Mouse (Mus musculus) intestine, postnatal 0 days (tissue): ENCODE measurements around the gene Slc35e3. TPM values are rescaled to one million over a fixed set of nuclear protein-coding genes. Genes with fewer than 3 reads are reported as not detected.

ENCODE experiments used
- ATAC-seq: fragments of 200-750 bp; cut with Nextera tagmentation; 2 replicates; pipeline ENCODE4 v1.8.0; 2017; ENCODE audit warnings: mild to moderate bottlenecking, moderate TSS enrichment, moderate library complexity
- H3K27ac ChIP-seq: fragments of 300-500 bp; sonication (generic); 2 replicates; pipeline ENCODE4 v1.5.1; 2014; ENCODE audit warnings: mild to moderate bottlenecking, low read depth, low read length, moderate library complexity
- H3K27me3 ChIP-seq: fragments of 300-500 bp; sonication (generic); replicated peaks from 2 replicates; pipeline ENCODE4 v1.6.1; 2014; ENCODE audit warnings: low read length, mixed read lengths; ENCODE audit not compliant: control insufficient read depth, insufficient read depth
- H3K36me3 ChIP-seq: fragments of 300-500 bp; sonication (generic); 2 replicates; pipeline ENCODE4 v1.6.1; 2014; ENCODE audit warnings: mild to moderate bottlenecking, moderate library complexity; ENCODE audit not compliant: control insufficient read depth, insufficient read depth
- H3K4me1 ChIP-seq: fragments of 300-500 bp; sonication (generic); replicated peaks from 2 replicates; pipeline ENCODE4 v1.6.1; 2014; ENCODE audit warnings: antibody characterized with exemption, low read length, mixed read lengths; ENCODE audit not compliant: control insufficient read depth, insufficient read depth
- H3K4me2 ChIP-seq: fragments of 300-500 bp; sonication (generic); replicated peaks from 2 replicates; pipeline ENCODE4 v1.6.1; 2014; ENCODE audit warnings: low read depth, mild to moderate bottlenecking, moderate library complexity
- H3K4me3 ChIP-seq: fragments of 300-500 bp; sonication (generic); 2 replicates; pipeline ENCODE4 v1.5.1; 2014; ENCODE audit warnings: low read depth, low read length
- H3K9ac ChIP-seq: fragments of 300-500 bp; sonication (generic); 2 replicates; pipeline ENCODE4 v1.6.1; 2014; ENCODE audit warnings: mild to moderate bottlenecking, low read depth, low read length
- H3K9me3 ChIP-seq: fragments of 300-500 bp; sonication (generic); 2 replicates; pipeline ENCODE4 v1.6.1; 2016; ENCODE audit warnings: mixed run types; ENCODE audit not compliant: control insufficient read depth
- CTCF ChIP-seq: sonication (generic); IDR thresholded peaks from 2 replicates; pipeline ENCODE4 v1.5.1; 2016; ENCODE audit warnings: low read depth, mild to moderate bottlenecking, control low read depth, antibody characterized with exemption, moderate library complexity
- WGBS: fragments of 180-500 bp; shearing (Covaris S2); extraction: QIAGEN DNeasy Blood & Tissue Kit; methylation state at CpG from one replicate; pipeline ENCODE4 v1.1.7; 2014; 5-methylcytosine and 5-hydroxymethylcytosine counted together
- polyA plus RNA-seq: library from polyadenylated mRNA; unstranded; fragments of >200 nt; fragmentation: Nextera tagmentation; extraction: Ambion mirVana; gene quantifications from 2 replicates; pipeline ENCODE4 v1.2.1, GENCODE M21; 2015

The Slc35e3 gene
- polyA plus RNA-seq, 1 experiment from 2014 or later: 13.5 TPM

- ATAC-seq: no peak
- H3K4me2 ChIP-seq: no peak overlapping the region
- no peak for TF ChIP-seq CTCF
- no peaks in the 10 kb centered on the region for H3K27me3 ChIP-seq
- no peak overlapping the region for H3K4me3 ChIP-seq
- no peaks in the 10 kb centered on the region for H3K9me3 ChIP-seq
- H3K36me3 ChIP-seq: peaks cover 85% of the 10 kb centered on the region
- H3K27ac ChIP-seq: no peak overlapping the region
- WGBS: 95% methylated on average over 4 of the region's 4 CpGs
- H3K9ac ChIP-seq: no peak overlapping the region
- no peaks in the 10 kb centered on the region for H3K4me1 ChIP-seq
These were observed 46.3 kb downstream of the Slc35e3 start for GRCm38 (mm10) chr10:117699914-117700313.

GRCm38 (mm10) chr10:117698313-117699138 is 47.6 kb downstream of the Slc35e3 start:
- Histone ChIP-seq H3K36me3 (peaks cover 84% of the 10 kb centered on the region), H3K4me1 (no peaks in the 10 kb centered on the region), H3K9me3 (no peaks in the 10 kb centered on the region), H3K27me3 (no peaks in the 10 kb centered on the region), H3K27ac (no peak overlapping the region), H3K4me2 (no peak overlapping the region), H3K4me3 (no peak overlapping the region), H3K9ac (no peak overlapping the region)
- no peak for TF ChIP-seq CTCF
- ATAC-seq: no peak
- 97% methylated on average over 10 of the region's 10 CpGs for WGBS

- Histone ChIP-seq H3K9ac (no peak overlapping the region), H3K36me3 (peaks cover 82% of the 10 kb centered on the region), H3K9me3 (no peaks in the 10 kb centered on the region), H3K4me3 (no peak overlapping the region), H3K27ac (no peak overlapping the region), H3K4me2 (no peak overlapping the region), H3K27me3 (no peaks in the 10 kb centered on the region), H3K4me1 (no peaks in the 10 kb centered on the region)
- 96% methylated on average over 3 of the region's 3 CpGs for WGBS
- TF ChIP-seq CTCF: no peak
- ATAC-seq: no peak
These were observed 48.5 kb downstream of the Slc35e3 start for GRCm38 (mm10) chr10:117697561-117698115.

- Histone ChIP-seq H3K36me3 (peaks cover 82% of the 10 kb centered on the region), H3K27me3 (no peaks in the 10 kb centered on the region), H3K9me3 (no peaks in the 10 kb centered on the region), H3K4me3 (no peak overlapping the region), H3K4me1 (no peaks in the 10 kb centered on the region), H3K4me2 (no peak overlapping the region), H3K9ac (no peak overlapping the region), H3K27ac (no peak overlapping the region)
- 89% methylated on average over 6 of the region's 6 CpGs for WGBS
- ATAC-seq: no peak
- TF ChIP-seq CTCF: no peak
These were observed 49.2 kb downstream of the Slc35e3 start for GRCm38 (mm10) chr10:117696827-117697560.

GRCm38 (mm10) chr10:117696021-117696826 is 49.9 kb downstream of the Slc35e3 start:
- H3K27ac ChIP-seq: no peak overlapping the region
- H3K27me3 ChIP-seq: no peaks in the 10 kb centered on the region
- ATAC-seq: no peak
- peaks cover 83% of the 10 kb centered on the region for H3K36me3 ChIP-seq
- no peaks in the 10 kb centered on the region for H3K9me3 ChIP-seq
- TF ChIP-seq CTCF: no peak
- no peak overlapping the region for H3K4me2 ChIP-seq
- H3K9ac ChIP-seq: no peak overlapping the region
- H3K4me1 ChIP-seq: no peaks in the 10 kb centered on the region
- H3K4me3 ChIP-seq: no peak overlapping the region
- 90% methylated on average over 8 of the region's 8 CpGs for WGBS
